Mouse (Mus musculus): Measurements from ENCODE around the gene Mroh7.

- TF ChIP-seq CTCF (IDR thresholded peaks at IDR 0.05; ENCODE audit: low read depth, low read length) (0 out of 2 replicates have a peak, but pooled peaks have one; percentile 14), POLR2A (IDR thresholded peaks at IDR 0.05; ENCODE audit: borderline replicate concordance, low read depth, low read length) (no peak)
Observed at GRCm38 (mm10) chr4:106749699-106750098, 19.0 kb upstream of the Mroh7 start.
